Mouse (Mus musculus) monocyte, adult 5-6 weeks (primary cell): ENCODE measurements around the gene Nxf1. TPM values are rescaled to one million over a fixed set of nuclear protein-coding genes. Genes with fewer than 3 reads are reported as not detected.
A peak's percentile ranks its signal among the peaks of the same experiment; 100 is the strongest.

Experiments
- ATAC-seq: fragments of 153-309, 156-312 bp; replicated peaks from 2 replicates; pipeline ENCODE4 v1.8.0; 2017; ENCODE audit warnings: mild to moderate bottlenecking; ENCODE audit not compliant: low TSS enrichment, insufficient number of reproducible peaks, severe bottlenecking, poor library complexity, low FRiP score
- total RNA-seq: library from RNA; stranded (forward); fragments of 200-1000, 200-491, 200-594 nt; gene quantifications from 3 replicates; pipeline ENCODE4 v1.2.3, GENCODE M21; 2017

The Nxf1 gene
- total RNA-seq, 1 experiment from 2014 or later = 85.6 TPM

- no peak for ATAC-seq
Measured at GRCm38 (mm10) chr19:8755652-8756051, 1.2 kb upstream of the Nxf1 start.

DNA sequence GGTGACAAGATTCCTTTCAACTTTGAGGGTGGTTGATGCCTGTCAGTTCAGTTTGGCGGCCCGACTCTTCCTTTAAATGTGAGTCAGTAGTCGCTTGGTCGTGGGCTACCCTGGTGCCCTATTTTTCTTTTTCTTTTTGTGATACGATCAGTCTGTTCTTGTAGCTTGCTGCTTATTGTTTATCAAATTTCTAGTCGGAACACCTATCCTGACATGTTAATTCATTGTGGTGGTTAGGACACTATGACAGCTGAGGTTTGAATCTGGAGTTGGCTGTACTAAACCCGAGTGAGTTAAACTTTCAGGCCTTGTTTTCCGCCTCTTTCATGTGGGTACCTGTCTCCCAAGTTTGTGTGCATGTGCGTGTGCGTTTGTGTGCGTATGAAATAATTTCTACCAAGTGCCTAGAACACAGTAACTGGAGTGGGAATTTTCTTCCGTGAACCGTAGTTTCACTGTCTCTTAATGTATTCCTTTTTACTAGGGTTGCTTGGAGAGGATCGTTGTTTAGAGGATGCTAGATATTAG, 662 bp downstream of the Nxf1 start:
- ATAC-seq = no peak

DNA sequence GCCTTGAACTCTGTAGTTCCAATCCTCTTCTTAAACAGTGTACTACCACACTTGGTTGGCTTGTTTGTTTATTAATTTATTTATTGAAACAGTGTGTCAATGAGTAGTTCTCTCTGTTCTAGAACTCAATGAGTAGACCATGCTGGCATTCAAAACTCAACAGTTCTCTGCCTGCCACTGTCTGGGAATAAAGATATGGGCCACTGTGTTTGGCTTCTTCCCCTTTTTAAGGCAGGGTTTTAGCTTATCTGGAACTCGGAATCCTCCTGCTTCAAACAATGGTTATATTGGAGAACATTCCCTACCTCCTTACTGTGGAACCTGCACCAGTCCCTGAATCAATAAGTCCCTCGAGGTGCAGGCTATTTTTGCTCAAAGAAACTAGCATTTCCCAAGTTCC, 2.0 kb downstream of the Nxf1 start:
- ATAC-seq = no peak

- ATAC-seq = no peak
Measured at GRCm38 (mm10) chr19:8760757-8761156, 3.9 kb downstream of the Nxf1 start.

DNA sequence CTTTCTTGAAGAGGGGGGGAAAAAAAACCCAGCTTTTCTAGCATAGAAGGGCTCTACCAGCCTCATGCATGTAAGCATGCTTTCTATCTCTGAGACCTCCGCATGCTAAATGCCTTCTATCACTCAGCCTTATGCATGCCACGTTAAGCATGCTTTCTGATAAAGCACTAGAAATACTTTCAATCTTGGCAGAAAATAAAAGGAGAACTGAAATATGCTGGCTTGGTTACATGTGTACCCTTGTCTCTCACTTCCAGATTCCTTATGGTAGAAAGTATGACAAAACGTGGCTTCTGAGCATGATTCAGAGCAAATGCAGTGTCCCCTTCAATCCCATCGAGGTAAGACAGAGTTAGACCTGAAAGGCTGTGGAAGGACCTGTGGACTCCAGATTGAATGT, 6.4 kb downstream of the Nxf1 start:
- no peak for ATAC-seq

DNA sequence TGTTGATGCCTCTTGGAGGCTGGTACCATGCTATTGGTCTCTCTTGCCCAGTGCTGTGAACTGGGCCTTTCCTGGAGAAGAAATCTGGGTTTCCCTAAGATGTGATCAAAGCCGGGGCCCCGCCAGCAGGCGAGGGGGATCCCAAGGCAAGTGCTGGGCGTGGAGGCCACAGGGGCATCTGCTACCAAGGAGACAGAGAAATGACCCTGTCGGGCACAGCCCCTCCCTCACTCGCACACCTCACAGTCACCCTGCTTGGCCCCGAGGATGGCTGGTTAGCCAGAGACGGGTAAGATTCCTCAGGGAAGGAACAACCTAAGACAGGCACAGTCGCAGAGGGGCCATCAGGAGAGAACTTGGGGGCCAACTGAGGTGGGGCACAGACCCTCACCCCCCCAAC, 8.7 kb downstream of the Nxf1 start:
- no peak for ATAC-seq

GRCm38 (mm10) chr19:8770567-8771270, 13.8 kb downstream of the Nxf1 start, which contains the start of gene Tmem223:
Gene Tmem223, plus strand, starts transcription at chr19:8770996.
- ATAC-seq = peak; percentile 72

DNA sequence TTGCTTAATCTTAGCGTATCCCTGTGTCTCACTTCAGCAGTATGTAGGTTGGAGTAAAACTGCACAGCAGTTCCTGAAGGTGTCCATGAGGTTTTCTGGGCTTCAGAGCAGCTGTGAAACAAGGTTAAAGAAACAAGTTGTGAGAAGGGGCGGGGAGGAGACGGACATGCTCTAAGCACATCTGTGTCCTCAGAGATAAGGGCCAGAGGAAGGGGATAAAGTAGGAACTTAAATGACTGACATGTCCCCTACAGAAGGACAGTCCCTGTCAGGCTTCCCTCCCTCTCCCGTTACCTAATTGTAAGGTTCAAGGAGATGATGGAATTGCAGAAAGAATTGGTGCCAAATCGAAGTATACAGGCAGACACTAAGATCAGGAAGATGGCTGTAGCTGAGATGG, 16.1 kb downstream of the Nxf1 start:
- ATAC-seq = no peak

DNA sequence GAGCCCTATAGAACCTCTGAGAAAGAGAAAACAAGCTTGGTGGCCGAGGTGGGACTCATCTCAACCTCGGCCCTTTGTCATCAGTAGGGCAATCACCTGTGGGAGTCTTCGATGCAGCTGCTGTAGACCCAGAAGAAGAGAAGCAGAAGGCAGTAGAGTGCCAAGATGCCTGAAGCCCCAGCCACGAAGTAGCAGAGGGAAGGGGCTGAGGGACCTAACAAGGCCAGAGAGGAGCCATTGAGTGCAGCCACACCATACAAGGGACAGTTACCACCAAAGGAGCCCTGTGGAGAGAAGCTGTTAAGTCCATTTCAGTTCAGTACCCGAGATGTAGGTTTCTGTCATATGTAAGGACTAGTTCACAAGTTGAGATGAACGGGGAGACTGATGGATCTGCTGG, 16.5 kb downstream of the Nxf1 start:
- ATAC-seq = no peak

DNA sequence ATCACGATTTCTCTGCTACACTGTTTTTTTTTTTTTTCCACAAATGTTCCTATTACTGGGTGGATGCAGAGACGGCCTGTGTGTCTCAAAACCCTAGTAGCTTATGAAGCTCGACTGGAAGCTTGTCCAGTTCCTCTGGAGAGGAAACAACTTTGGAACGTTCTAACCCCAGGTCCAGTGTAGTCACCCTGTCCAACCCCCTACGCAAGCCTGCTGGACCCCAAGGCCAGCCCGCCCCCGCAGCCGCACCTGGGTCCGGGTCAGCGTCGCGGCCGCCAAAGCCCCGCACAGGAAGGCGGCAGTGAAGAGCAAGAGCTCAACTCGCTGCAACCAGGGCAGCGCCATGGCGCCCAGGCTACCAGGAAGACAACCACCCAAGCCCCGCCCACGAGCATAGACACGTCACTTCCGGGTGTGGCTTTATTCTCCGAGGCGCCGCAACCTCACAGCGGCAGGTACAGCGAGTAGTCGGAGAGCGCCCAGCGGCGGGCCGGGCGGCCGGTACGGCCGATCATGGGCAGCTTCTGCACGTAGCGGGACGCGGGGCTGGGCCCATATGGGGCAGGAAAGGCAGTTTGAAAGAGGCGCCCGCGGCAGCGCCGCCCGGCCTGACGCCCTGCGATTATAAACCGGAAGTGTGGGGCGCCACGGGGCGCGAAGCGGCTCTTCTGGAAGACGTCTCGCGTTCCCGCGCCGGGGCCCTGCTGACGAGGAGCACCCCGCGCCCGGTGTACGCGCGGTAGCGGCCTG, 17.4 kb downstream of the Nxf1 start, which contains the start of gene Tmem179b:
Gene Tmem179b (minus strand): TSS at position 382 of the 750 bp plus-strand sequence.
- ATAC-seq = peak; percentile 87

DNA sequence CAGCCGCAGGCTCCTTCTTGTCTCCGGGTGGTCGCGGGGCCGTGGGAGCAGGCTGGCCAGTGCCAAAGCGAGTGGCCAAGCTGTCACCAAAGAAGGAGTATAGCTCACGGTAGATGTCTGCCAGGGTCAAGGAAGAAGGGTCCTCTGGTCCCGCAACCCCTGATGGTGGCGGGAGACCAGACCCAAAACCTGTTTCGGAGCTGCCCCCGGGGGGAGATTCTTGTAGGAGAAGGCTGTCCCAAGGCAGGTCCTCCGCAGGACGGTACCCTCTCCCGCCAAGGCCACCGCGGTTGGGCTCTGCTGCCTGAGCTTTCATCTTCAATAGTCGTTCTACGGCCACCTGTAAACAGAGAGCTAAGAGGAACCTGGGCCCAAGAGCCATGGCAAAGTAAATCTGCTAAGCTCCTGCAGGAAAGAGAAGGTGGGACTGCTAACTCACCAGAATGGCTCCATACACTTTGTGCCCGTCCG, 18.1 kb downstream of the Nxf1 start:
- ATAC-seq = no peak

GRCm38 (mm10) chr19:8786008-8786781, 29.3 kb downstream of the Nxf1 start, which contains the start of gene Taf6l:
Gene Taf6l, minus strand, starts transcription at chr19:8786417.
- peak; percentile 98 for ATAC-seq

GRCm38 (mm10) chr19:8788521-8788920, 31.6 kb downstream of the Nxf1 start:
- ATAC-seq = no peak

GRCm38 (mm10) chr19:8789171-8789570, 32.3 kb downstream of the Nxf1 start:
- no peak for ATAC-seq

DNA sequence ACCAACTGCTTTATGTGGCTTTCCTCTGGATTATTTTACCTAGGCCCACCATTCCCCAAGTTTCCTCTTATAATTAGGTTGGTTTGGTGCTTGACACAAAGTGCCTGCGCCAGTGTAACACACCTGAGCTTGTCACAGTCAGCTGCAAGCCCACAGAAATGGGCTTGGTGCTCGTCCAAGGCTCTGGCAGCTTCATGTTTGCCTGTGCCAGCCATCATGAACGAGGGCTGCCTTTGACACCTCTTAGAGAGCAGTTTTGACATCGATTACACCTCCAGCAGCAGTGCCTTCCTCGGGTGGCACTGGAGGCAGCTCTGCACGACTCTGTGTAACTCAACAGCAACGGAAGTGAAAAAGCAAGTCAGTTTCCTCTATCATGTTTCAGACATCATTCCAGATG, 33.3 kb downstream of the Nxf1 start:
- ATAC-seq = no peak

- peak; percentile 80 for ATAC-seq
Measured at GRCm38 (mm10) chr19:8798264-8798946, 41.5 kb downstream of the Nxf1 start, which contains the start of gene Polr2g. Gene Polr2g, minus strand, starts transcription at chr19:8798577.

GRCm38 (mm10) chr19:8798947-8799315, 42.1 kb downstream of the Nxf1 start:
- ATAC-seq = no peak

- ATAC-seq = peak; percentile 91
Measured at GRCm38 (mm10) chr19:8802130-8802821, 45.4 kb downstream of the Nxf1 start, which contains the start of gene Zbtb3. Gene Zbtb3, plus strand, starts transcription at chr19:8802555.
